Mouse (Mus musculus) lung, adult 2 months (tissue): ENCODE data around the gene Smarca2.

Experiments used
- CTCF ChIP-seq: fragments of 200-500 bp; IDR thresholded peaks from 2 replicates; pipeline ENCODE4 v1.5.1; 2011; ENCODE audit warnings: mild to moderate bottlenecking, low read length, control low read depth; ENCODE audit not compliant: insufficient read depth
- POLR2A ChIP-seq: fragments of 200-500 bp; IDR thresholded peaks from 2 replicates; pipeline ENCODE4 v1.6.1; 2011; ENCODE audit warnings: low read depth, mild to moderate bottlenecking, control low read depth, low read length, borderline replicate concordance; ENCODE audit errors: extremely low read depth

GRCm38 (mm10) chr19:26646128-26646527 lies 41.3 kb downstream of the Smarca2 start:
- TF ChIP-seq CTCF, result no peak
- TF ChIP-seq POLR2A, result no peak
